Comparison of ENCODE assay signal across 36 mouse cellular contexts in the genomic region with DNA sequence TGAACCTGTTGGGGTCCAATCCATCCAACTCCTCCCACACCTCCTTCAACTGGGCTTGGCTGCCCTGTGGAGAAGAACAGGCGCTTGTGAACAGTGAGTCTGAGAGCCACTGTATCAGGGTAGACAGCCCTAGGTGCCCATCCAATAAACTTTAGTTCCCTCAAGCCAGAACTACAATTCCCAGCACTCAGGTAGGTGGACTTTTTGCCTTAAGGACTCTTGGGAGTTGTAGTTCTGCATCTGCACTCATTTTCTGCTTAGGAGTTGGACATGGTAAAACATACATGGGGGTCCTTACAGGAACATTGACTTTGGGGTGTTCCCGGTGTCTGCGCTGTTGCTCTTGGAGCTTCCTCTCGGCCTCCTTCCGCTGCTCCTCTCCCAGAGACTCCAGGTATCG. TPM values are rescaled to one million over a fixed set of nuclear protein-coding genes. Genes with fewer than 3 reads are reported as not detected.
"Had no signal": no experiment of that assay in that cellular context is flagged by ENCODE, and none has a peak within 500 bp of the region (broad histone marks: within the 10 kb centered on the region; RNA-seq: fewer than 3 reads in every experiment).

No protein-coding gene starts in this region.

- DNase-seq: cerebellum, adult 9-11 months; cerebellum, postnatal 10 days; cerebellum, postnatal 14 days; cerebellum, postnatal 25 days; cerebellum, postnatal 36 days; embryo, embryonic 11 days; forebrain, postnatal 0 days; gastrocnemius, adult 2 months; gastrocnemius, postnatal 10 days; gastrocnemius, postnatal 14 days; gastrocnemius, postnatal 25 days; gastrocnemius, postnatal 36 days; heart, adult 11 months; heart, adult 18-20 months; heart, adult 2 months had no signal

- H3K27ac ChIP-seq: embryonic facial prominence, embryonic 10.5 days; embryonic facial prominence, embryonic 12.5 days; embryonic facial prominence, embryonic 13.5 days; embryonic facial prominence, embryonic 15.5 days; forebrain, embryonic 10.5 days; forebrain, embryonic 12.5 days; forebrain, embryonic 13.5 days; forebrain, embryonic 15.5 days; gastrocnemius, adult 2 months; heart, adult 2 months had no signal

- H3K9me3 ChIP-seq: embryonic facial prominence, embryonic 10.5 days; embryonic facial prominence, embryonic 12.5 days; embryonic facial prominence, embryonic 13.5 days; embryonic facial prominence, embryonic 15.5 days; forebrain, embryonic 10.5 days; forebrain, embryonic 12.5 days; forebrain, embryonic 13.5 days; forebrain, embryonic 15.5 days had no signal

- H3K4me1 ChIP-seq: embryonic facial prominence, embryonic 12.5 days; embryonic facial prominence, embryonic 13.5 days; embryonic facial prominence, embryonic 15.5 days; forebrain, embryonic 10.5 days; forebrain, embryonic 12.5 days; forebrain, embryonic 13.5 days; forebrain, embryonic 15.5 days had no signal

- H3K4me2 ChIP-seq: embryonic facial prominence, embryonic 12.5 days; embryonic facial prominence, embryonic 13.5 days; embryonic facial prominence, embryonic 15.5 days; forebrain, embryonic 12.5 days; forebrain, embryonic 13.5 days; forebrain, embryonic 15.5 days had no signal

- H3K27me3 ChIP-seq: embryonic facial prominence, embryonic 12.5 days; embryonic facial prominence, embryonic 13.5 days; embryonic facial prominence, embryonic 15.5 days; forebrain, embryonic 12.5 days; forebrain, embryonic 13.5 days; forebrain, embryonic 15.5 days had no signal

- H3K9ac ChIP-seq: embryonic facial prominence, embryonic 12.5 days; embryonic facial prominence, embryonic 13.5 days; embryonic facial prominence, embryonic 15.5 days; forebrain, embryonic 12.5 days; forebrain, embryonic 13.5 days; forebrain, embryonic 15.5 days; forebrain, postnatal 0 days had no signal

- H3K4me3 ChIP-seq: embryonic facial prominence, embryonic 10.5 days; embryonic facial prominence, embryonic 12.5 days; embryonic facial prominence, embryonic 13.5 days; embryonic facial prominence, embryonic 15.5 days; erythroblast, embryonic 14.5 days; forebrain, embryonic 10.5 days; forebrain, embryonic 12.5 days; forebrain, embryonic 13.5 days; forebrain, embryonic 15.5 days; gastrocnemius, adult 2 months; heart, adult 2 months had no signal

RNA-seq across cellular contexts. Expression of gene Gm45808, which starts 11.8 kb away (rescaled TPM):
- total RNA-seq: common myeloid progenitor, adult 5-6 weeks; forebrain, postnatal 0 days; granulocyte monocyte progenitor cell, adult 5-6 weeks had no signal
- polyA plus RNA-seq: cortical plate, adult 2 months; embryonic facial prominence, embryonic 10.5 days; embryonic facial prominence, embryonic 11.5 days; embryonic facial prominence, embryonic 12.5 days; embryonic facial prominence, embryonic 13.5 days; embryonic facial prominence, embryonic 14.5 days; embryonic facial prominence, embryonic 15.5 days; erythroblast, embryonic 14.5 days; forebrain, embryonic 10.5 days; forebrain, embryonic 11.5 days; forebrain, embryonic 12.5 days; forebrain, embryonic 13.5 days; forebrain, embryonic 14.5 days; forebrain, embryonic 15.5 days; forebrain, embryonic 16.5 days; forebrain, postnatal 0 days; frontal cortex, adult 2 months had no signal

RNA-seq across cellular contexts. Expression of gene Tulp2, which starts 16.8 kb away (rescaled TPM):
- total RNA-seq: common myeloid progenitor, adult 5-6 weeks; gastrocnemius, adult 18-20 months; gastrocnemius, adult 8-10 months; gastrocnemius, postnatal 10 days; gastrocnemius, postnatal 14 days; gastrocnemius, postnatal 25 days; granulocyte monocyte progenitor cell, adult 5-6 weeks; heart, adult 18-20 months; heart, adult 2 months; heart, adult 8-10 months had no signal
- polyA plus RNA-seq: forebrain, embryonic 14.5 days; forebrain, embryonic 16.5 days had no signal
